Mouse (Mus musculus) erythroid progenitor cell, adult 5-6 weeks (primary cell): ENCODE measurements around the gene Hamp2. TPM values are rescaled to one million over a fixed set of nuclear protein-coding genes. Genes with fewer than 3 reads are reported as not detected.
"Not testable (repeated sequence)": the region's sequence is repeated elsewhere in the genome, so short reads cannot be mapped to it uniquely, and the experiment has no call there.

Experiments
- ATAC-seq: replicated peaks from 2 replicates; pipeline ENCODE4 v1.8.0; 2016; ENCODE audit warnings: moderate number of reproducible peaks, mild to moderate bottlenecking, moderate TSS enrichment, inconsistent platforms; ENCODE audit not compliant: poor library complexity, low FRiP score, severe bottlenecking
- total RNA-seq, 2 experiments: library from RNA; stranded (forward) in 1 of 2; stranded (reverse) in 1 of 2; fragments of 150-400 nt in 1 of 2; fragments of 186-747, 209-891 nt in 1 of 2; gene quantifications; 2 replicates each; pipeline versions ENCODE4 v1.2.3 to v1.2.4; 2015 to 2017; ENCODE audit warnings: low replicate concordance in 2 of 2

Gene Hamp2
- total RNA-seq, 2 experiments from 2014 or later = not detected

GRCm38 (mm10) chr7:30954971-30955520, 30.6 kb upstream of the Hamp2 start:
- ATAC-seq = no peak

GRCm38 (mm10) chr7:30954036-30954435, 29.6 kb upstream of the Hamp2 start:
- ATAC-seq = no peak

- ATAC-seq = no peak
Measured at GRCm38 (mm10) chr7:30953459-30953858, 29.0 kb upstream of the Hamp2 start.

GRCm38 (mm10) chr7:30952441-30953265, 28.2 kb upstream of the Hamp2 start:
- no peak for ATAC-seq

GRCm38 (mm10) chr7:30949902-30950301, 25.4 kb upstream of the Hamp2 start:
- ATAC-seq = not testable (repeated sequence)

DNA sequence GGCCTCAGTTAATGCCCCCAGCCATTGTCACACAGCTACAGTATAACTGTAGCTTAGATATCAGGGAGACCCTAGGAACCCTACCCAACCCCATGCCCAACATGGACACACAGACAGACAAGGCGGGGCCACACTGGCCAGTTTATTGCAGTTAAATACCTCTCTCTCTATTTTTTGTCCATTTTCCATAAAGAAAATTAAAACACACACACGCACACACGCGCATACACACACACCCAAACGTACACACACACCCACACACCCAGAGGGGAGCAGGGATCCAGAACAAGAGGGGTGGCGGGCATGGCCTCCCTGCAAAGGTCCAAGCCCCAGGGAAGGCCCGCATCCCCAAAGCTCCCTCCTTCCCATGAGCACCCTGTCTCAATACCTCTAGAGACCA, 21.4 kb upstream of the Hamp2 start:
- no peak for ATAC-seq

DNA sequence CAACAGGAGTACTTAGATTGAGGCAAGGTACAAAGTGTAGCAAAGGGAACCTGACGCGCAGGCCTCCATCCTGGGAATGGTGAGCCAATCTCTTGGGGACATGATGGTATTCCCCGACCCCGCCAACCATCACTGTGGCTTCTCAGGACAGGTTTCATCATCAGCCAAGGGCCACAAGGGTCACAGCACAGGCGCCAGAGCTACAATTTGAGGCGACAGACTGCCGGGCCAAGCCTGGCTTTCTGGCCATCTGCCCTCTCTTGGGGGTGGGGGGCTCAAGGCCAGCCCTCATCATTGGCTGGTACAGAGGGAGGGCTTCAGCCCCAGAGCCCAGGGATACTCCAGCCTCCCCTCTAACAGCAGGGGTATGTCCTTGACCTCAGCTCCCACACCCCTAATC, 21.0 kb upstream of the Hamp2 start:
- ATAC-seq = not testable (repeated sequence)

GRCm38 (mm10) chr7:30944706-30945105, 20.2 kb upstream of the Hamp2 start:
- ATAC-seq = not testable (repeated sequence)

DNA sequence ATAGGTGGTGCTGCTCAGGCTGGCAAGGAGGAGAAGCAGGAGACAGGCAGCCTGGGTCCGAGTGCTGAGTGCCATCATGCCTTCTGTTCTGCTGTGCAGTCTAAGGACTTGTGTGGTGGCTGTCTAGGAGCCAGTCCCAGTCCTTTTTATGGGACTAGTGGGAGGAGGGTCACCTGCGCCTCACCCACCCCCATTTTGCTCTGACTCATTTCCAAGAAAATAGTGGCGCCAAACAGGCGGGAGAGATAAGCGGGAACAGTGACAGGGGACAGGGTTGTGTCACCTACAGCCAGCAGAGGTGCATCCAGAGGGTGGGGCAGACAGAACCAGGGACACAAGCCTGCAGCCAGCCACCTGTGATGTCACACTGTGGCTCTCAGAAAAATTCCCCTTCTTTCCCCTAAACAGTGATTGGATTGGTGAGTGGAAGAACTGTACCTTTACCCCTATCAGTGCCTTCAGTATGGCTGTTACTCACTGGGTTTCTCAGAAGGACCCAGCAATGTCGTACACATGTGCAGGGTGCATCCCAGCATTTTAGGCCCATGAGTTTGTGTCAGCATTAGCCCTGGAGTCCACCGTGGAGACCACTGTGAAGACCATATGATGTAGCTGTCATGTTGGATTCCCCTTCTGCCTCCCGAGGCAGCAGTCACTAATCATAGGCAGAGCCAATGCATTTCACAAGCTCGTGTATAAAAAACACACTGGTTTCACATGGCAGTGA, 19.6 kb upstream of the Hamp2 start, which contains the start of gene Hamp:
TSS of gene Hamp (minus strand) at position 124 of the 727 bp plus-strand sequence.
- ATAC-seq = no peak

GRCm38 (mm10) chr7:30942365-30942764, 17.9 kb upstream of the Hamp2 start:
- not testable (repeated sequence) for ATAC-seq

- ATAC-seq = not testable (repeated sequence)
Measured at GRCm38 (mm10) chr7:30940070-30940469, 15.6 kb upstream of the Hamp2 start.

- ATAC-seq = not testable (repeated sequence)
Measured at GRCm38 (mm10) chr7:30935422-30936099, 11.1 kb upstream of the Hamp2 start.

GRCm38 (mm10) chr7:30924071-30924470, 410 bp downstream of the Hamp2 start:
- no peak for ATAC-seq

DNA sequence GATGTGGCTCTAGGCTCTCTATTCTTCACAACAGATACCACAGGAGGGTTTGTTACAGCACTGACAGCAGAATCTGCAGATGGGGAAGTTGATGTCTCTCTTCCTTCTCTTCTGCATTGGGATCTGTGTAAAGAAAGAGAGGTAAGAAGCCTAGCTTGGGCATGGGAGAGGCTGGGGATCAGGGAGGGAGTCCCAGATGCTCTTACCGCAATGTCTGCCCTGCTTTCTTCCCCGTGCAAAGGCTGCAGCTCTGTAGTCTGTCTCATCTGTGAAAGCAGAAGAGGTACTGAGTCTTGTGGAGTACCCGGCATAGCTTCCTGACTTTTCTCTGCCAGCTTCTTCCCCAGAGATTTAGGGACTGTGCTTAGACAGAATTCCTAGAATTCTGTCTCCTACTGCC, 2.0 kb downstream of the Hamp2 start:
- not testable (repeated sequence) for ATAC-seq

DNA sequence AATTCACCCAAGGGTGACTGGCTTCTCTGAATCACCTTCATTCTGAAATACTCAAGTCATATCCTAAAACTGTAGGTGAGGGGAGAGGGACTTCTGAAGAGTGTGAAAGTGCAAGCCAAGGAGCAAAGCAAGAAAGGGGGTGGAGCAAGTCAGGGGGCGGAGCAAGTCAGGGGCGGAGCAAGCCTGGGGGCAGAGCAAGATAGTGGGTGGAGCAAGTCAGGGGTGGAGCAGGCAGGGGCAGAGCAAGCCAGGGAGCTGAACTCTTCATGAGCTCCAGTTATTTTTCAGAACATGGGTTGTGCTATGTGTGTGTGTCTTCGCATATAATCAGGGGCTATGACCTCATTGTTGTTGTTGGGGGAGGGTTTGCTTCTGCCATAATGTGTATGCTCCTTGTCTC, 4.3 kb downstream of the Hamp2 start:
- ATAC-seq = no peak; the same call in 1 of the 2 replicates

GRCm38 (mm10) chr7:30917219-30917618, 7.3 kb downstream of the Hamp2 start:
- ATAC-seq = no peak

GRCm38 (mm10) chr7:30916713-30917112, 7.8 kb downstream of the Hamp2 start:
- no peak for ATAC-seq

- no peak for ATAC-seq
Measured at GRCm38 (mm10) chr7:30914732-30915131, 9.7 kb downstream of the Hamp2 start, which contains the start of gene Mag. Gene Mag (minus strand): TSS chr7:30914873.

DNA sequence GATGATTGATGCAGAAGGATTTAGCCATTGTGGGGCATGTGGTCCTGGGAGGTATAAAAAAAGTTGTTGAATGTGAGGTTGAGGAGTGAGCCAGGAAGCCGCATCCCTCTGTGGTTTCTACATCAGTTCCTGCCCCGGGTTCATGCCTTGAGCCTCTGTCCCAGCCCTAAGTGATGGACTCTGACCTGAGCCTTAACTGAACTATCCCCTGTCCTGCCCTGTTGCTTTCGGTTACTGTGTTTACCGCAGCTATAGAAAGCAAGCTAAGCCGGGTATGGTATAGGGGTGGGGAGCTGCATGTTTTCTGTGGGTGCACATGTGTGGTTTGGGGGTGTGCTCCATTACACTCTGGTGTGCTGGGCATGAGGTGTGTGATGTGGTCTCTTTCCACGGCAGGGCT, 14.7 kb downstream of the Hamp2 start:
- no peak for ATAC-seq

DNA sequence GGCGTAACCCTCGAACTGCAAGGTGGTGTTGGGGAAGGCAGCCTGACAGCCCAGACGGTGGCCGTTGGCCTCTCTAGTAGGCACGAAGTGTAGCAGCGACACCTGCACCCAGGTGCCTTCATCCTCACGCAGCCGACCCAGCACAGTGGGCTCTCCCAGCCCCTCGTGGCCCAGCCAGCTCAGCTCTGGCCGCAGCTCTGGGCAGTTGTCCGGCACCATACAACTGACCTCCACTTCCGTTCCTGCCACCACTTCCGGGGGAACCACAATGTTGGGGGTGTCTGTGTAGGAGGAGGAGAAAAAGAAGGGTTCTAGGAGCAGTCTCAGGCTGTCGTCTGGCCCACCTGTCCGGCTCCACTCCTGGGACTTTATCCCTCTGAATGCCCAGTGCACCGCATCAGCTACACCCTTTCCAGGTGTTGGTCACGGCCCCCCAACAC, 15.5 kb downstream of the Hamp2 start:
- no peak for ATAC-seq
